Mouse (Mus musculus) lung, embryonic 14.5 days (tissue): ENCODE measurements around the gene Rad18. TPM values are rescaled to one million over a fixed set of nuclear protein-coding genes. Genes with fewer than 3 reads are reported as not detected.
A peak's percentile ranks its signal among the peaks of the same experiment; 100 is the strongest.

ENCODE experiments used
- ATAC-seq: fragments of 200-750 bp; cut with Nextera tagmentation; 2 replicates; pipeline ENCODE4 v1.8.0; 2017; ENCODE audit warnings: mild to moderate bottlenecking, moderate TSS enrichment, moderate library complexity; ENCODE audit not compliant: insufficient read depth
- DNase-seq: peaks from one replicate; pipeline ENCODE4 v3.0.0-alpha.2; 2015
- H3K27ac ChIP-seq: fragments of 300-500 bp; sonication (generic); 2 replicates; pipeline ENCODE4 v1.5.1; 2014; ENCODE audit warnings: low read depth, mild to moderate bottlenecking, moderate library complexity
- H3K27me3 ChIP-seq: fragments of 300-500 bp; sonication (generic); 2 replicates; pipeline ENCODE4 v1.6.1; 2014; ENCODE audit warnings: low read length, control low read depth; ENCODE audit not compliant: insufficient read depth
- H3K36me3 ChIP-seq: fragments of 300-500 bp; sonication (generic); 2 replicates; pipeline ENCODE4 v1.6.1; 2014; ENCODE audit warnings: control low read depth; ENCODE audit not compliant: insufficient read depth
- H3K4me1 ChIP-seq: fragments of 300-500 bp; sonication (generic); 2 replicates; pipeline ENCODE4 v1.6.1; 2014; ENCODE audit warnings: antibody characterized with exemption, control low read depth; ENCODE audit not compliant: insufficient read depth
- H3K4me2 ChIP-seq: fragments of 300-500 bp; sonication (generic); 2 replicates; pipeline ENCODE4 v1.6.1; 2014; ENCODE audit warnings: mild to moderate bottlenecking
- H3K4me3 ChIP-seq: fragments of 300-500 bp; sonication (generic); 2 replicates; pipeline ENCODE4 v1.5.1; 2014; ENCODE audit warnings: low read depth, low read length
- H3K9ac ChIP-seq: fragments of 300-500 bp; sonication (generic); 2 replicates; pipeline ENCODE4 v1.6.1; 2014
- H3K9me3 ChIP-seq: fragments of 300-500 bp; sonication (generic); 2 replicates; pipeline ENCODE4 v1.6.1; 2016; ENCODE audit warnings: low read depth, low read length, control low read depth
- CTCF ChIP-seq: IDR thresholded peaks from 2 replicates; pipeline ENCODE4 v1.5.1; 2016; ENCODE audit warnings: antibody characterized with exemption, low read depth
- WGBS: fragments of 180-500 bp; shearing (Covaris S2); extraction: QIAGEN DNeasy Blood & Tissue Kit; methylation state at CpG from one replicate; pipeline ENCODE4 v1.1.7; 2014; 5-methylcytosine and 5-hydroxymethylcytosine counted together
- polyA plus RNA-seq: library from polyadenylated mRNA; unstranded; fragments of >200 nt; fragmentation: Nextera tagmentation; extraction: Ambion mirVana; gene quantifications from 2 replicates; pipeline ENCODE4 v1.2.1, GENCODE M21; 2014

Gene Rad18
- polyA plus RNA-seq, 1 experiment from 2014 or later: 55.5 TPM

GRCm38 (mm10) chr6:112733942-112734341, 37.5 kb upstream of the Rad18 start:
- H3K4me3 ChIP-seq: no peak overlapping the region
- ATAC-seq: no peak
- 0 out of 2 replicates have a peak, but pooled peaks cover 4% of the 10 kb centered on the region for H3K36me3 ChIP-seq
- whole genome bisulfite sequencing: 61% methylated on average over 5 of the region's 5 CpGs
- H3K4me2 ChIP-seq: no peak overlapping the region
- no peaks in the 10 kb centered on the region for H3K4me1 ChIP-seq
- no peak for DNase-seq
- no peaks in the 10 kb centered on the region for H3K9me3 ChIP-seq
- TF ChIP-seq CTCF: no peak
- no peak overlapping the region for H3K27ac ChIP-seq
- no peak overlapping the region for H3K9ac ChIP-seq
- no peaks in the 10 kb centered on the region for H3K27me3 ChIP-seq

GRCm38 (mm10) chr6:112732434-112732833, 35.9 kb upstream of the Rad18 start:
- peak; percentile 34 for TF ChIP-seq CTCF
- Histone ChIP-seq H3K4me2 (no peak overlapping the region), H3K27ac (no peak overlapping the region), H3K4me3 (no peak overlapping the region), H3K4me1 (peaks cover 3% of the 10 kb centered on the region; the same call in 1 of the 2 replicates), H3K27me3 (no peaks in the 10 kb centered on the region), H3K36me3 (0 out of 2 replicates have a peak, but pooled peaks cover 4% of the 10 kb centered on the region), H3K9ac (no peak overlapping the region), H3K9me3 (no peaks in the 10 kb centered on the region)
- ATAC-seq: no peak
- 98% methylated on average over 3 of the region's 3 CpGs for WGBS
- no peak for DNase-seq

DNA sequence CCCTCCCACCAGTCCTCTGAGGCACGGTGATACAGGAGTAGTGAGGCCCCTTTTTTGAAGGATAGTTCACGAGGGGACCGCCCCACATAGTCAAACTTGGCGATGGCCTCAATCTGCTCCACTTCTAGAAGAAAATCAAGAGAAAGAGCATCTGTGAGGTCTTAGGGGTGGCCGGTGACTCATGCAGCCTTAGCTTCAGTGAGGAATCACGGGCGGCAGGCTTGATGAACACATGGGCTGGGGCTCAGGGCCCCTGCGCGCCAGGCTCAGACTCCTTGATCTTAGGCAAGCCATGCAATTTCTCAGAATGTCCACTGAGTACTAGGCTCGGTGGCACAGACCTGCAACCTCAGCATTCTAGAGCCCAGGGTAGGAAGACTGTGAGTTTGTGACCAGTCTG, 34.9 kb upstream of the Rad18 start:
- no peak overlapping the region for H3K4me2 ChIP-seq
- no peak for ATAC-seq
- 0 out of 2 replicates have a peak, but pooled peaks cover 4% of the 10 kb centered on the region for H3K36me3 ChIP-seq
- TF ChIP-seq CTCF: no peak
- H3K9me3 ChIP-seq: no peaks in the 10 kb centered on the region
- H3K4me1 ChIP-seq: peaks cover 3% of the 10 kb centered on the region; the same call in 1 of the 2 replicates
- no peaks in the 10 kb centered on the region for H3K27me3 ChIP-seq
- DNase-seq: no peak
- no peak overlapping the region for H3K9ac ChIP-seq
- no peak overlapping the region for H3K4me3 ChIP-seq
- H3K27ac ChIP-seq: no peak overlapping the region
- 91% methylated on average over 10 of the region's 10 CpGs for WGBS

- DNase-seq: peak; percentile 86
- 1% methylated on average over 17 of the region's 17 CpGs for WGBS
- peak; percentile 96 for ATAC-seq
- no peaks in the 10 kb centered on the region for H3K9me3 ChIP-seq
- H3K27ac ChIP-seq: peak overlapping the region; percentile 78
- no peaks in the 10 kb centered on the region for H3K27me3 ChIP-seq
- H3K4me1 ChIP-seq: peaks cover 3% of the 10 kb centered on the region; the same call in 1 of the 2 replicates
- no peaks in the 10 kb centered on the region for H3K36me3 ChIP-seq
- no peak for TF ChIP-seq CTCF
- peak overlapping the region; percentile 56 for H3K4me2 ChIP-seq
- H3K9ac ChIP-seq: no peak overlapping the region
- peak overlapping the region; percentile 23 for H3K4me3 ChIP-seq
Observed at GRCm38 (mm10) chr6:112728760-112729422, 32.4 kb upstream of the Rad18 start.

- TF ChIP-seq CTCF: no peak
- Histone ChIP-seq H3K36me3 (0 out of 2 replicates have a peak, but pooled peaks cover 3% of the 10 kb centered on the region), H3K4me3 (no peak overlapping the region), H3K27ac (no peak overlapping the region), H3K9me3 (no peaks in the 10 kb centered on the region), H3K27me3 (no peaks in the 10 kb centered on the region), H3K4me2 (no peak overlapping the region), H3K4me1 (peaks cover 3% of the 10 kb centered on the region; the same call in 1 of the 2 replicates), H3K9ac (no peak overlapping the region)
- no peak for DNase-seq
- WGBS: 85% methylated on average over 4 of the region's 4 CpGs
- no peak for ATAC-seq
Observed at GRCm38 (mm10) chr6:112725468-112725867, 29.0 kb upstream of the Rad18 start.

DNA sequence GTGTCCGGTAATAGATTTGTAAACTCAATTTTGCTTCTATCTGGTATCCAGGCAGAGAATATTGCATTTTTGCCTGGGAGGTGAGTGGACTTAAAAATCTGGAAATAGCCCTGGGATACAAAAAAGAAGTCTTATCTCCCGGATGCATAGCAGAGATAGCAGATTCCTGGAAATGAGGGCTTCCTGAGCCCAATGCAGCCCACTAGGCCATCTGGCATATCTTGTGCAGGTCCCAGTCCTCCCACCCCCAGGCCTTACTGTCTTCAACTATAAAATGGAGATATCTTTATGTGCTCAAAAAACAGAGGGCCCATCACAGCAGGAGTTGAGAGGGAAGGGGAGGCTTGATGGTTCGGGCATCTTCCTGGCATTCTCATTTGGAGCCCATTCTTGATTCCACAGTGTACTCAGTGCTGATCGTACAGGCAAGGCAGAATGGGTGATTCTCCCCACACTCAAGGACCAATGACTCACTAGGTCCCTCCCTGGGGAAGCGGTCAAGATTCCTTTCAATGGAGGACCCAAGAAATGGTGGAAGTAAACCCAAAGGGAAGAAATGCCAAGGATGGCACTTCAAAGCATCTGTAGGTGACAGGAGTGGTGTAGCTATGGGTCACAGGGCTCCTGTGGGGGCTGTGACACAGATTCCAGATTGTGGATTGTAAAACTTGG, 24.1 kb upstream of the Rad18 start:
- ATAC-seq: no peak
- no peak for TF ChIP-seq CTCF

GRCm38 (mm10) chr6:112719983-112720382, 23.5 kb upstream of the Rad18 start:
- ATAC-seq: no peak
- 92% methylated on average over 1 of the region's 1 CpGs for WGBS

More for the DNA sequence above, 24.1 kb upstream of the Rad18 start:
- no peaks in the 10 kb centered on the region for H3K27me3 ChIP-seq
- WGBS: 81% methylated on average over 5 of the region's 5 CpGs
- no peak overlapping the region for H3K27ac ChIP-seq
- no peak overlapping the region for H3K9ac ChIP-seq
- no peaks in the 10 kb centered on the region for H3K4me1 ChIP-seq
- no peak for DNase-seq
- H3K36me3 ChIP-seq: 0 out of 2 replicates have a peak, but pooled peaks cover 3% of the 10 kb centered on the region
- no peaks in the 10 kb centered on the region for H3K9me3 ChIP-seq
- no peak overlapping the region for H3K4me3 ChIP-seq
- no peak overlapping the region for H3K4me2 ChIP-seq

More at GRCm38 (mm10) chr6:112719983-112720382, 23.5 kb upstream of the Rad18 start:
- H3K4me3 ChIP-seq: no peak overlapping the region
- no peaks in the 10 kb centered on the region for H3K4me1 ChIP-seq
- H3K9ac ChIP-seq: no peak overlapping the region
- no peak overlapping the region for H3K27ac ChIP-seq
- H3K4me2 ChIP-seq: no peak overlapping the region
- TF ChIP-seq CTCF: no peak
- DNase-seq: no peak
- no peaks in the 10 kb centered on the region for H3K9me3 ChIP-seq
- 0 out of 2 replicates have a peak, but pooled peaks cover 3% of the 10 kb centered on the region for H3K36me3 ChIP-seq
- no peaks in the 10 kb centered on the region for H3K27me3 ChIP-seq
